Mouse (Mus musculus): ENCODE measurements around the gene Sult2a6.
A peak's percentile ranks its signal among the peaks of the same experiment; 100 is the strongest.

Gene Sult2a6

GRCm38 (mm10) chr7:14254770-14255169 is at the start of gene Sult2a6:
Sult2a6 (minus strand) TSS chr7:14254870.
- no peak for DNase-seq

GRCm38 (mm10) chr7:14215231-14215630 is 39.4 kb downstream of the Sult2a6 start:
- DNase-seq, result no peak

- DNase-seq, result no peak
These were observed 51.3 kb downstream of the Sult2a6 start for GRCm38 (mm10) chr7:14203417-14203816.

- DNase-seq, result peak; percentile 55
These were observed 52.2 kb downstream of the Sult2a6 start for GRCm38 (mm10) chr7:14202487-14202886.

Measured in heart, adult 11 months (tissue).